Mouse (Mus musculus) forebrain, embryonic 15.5 days (tissue): ENCODE measurements around the gene Pias3. TPM values are rescaled to one million over a fixed set of nuclear protein-coding genes. Genes with fewer than 3 reads are reported as not detected.
"Not testable (repeated sequence)": the region's sequence is repeated elsewhere in the genome, so short reads cannot be mapped to it uniquely, and the experiment has no call there.

Experiments used
- ATAC-seq: fragments of 200-750 bp; cut with Nextera tagmentation; replicated peaks from 2 replicates; pipeline ENCODE4 v1.8.0; 2017; ENCODE audit warnings: mild to moderate bottlenecking, moderate TSS enrichment, moderate library complexity
- H3K27ac ChIP-seq: fragments of 300-500 bp; sonication (generic); replicated peaks from 2 replicates; pipeline ENCODE4 v1.5.1; 2015; ENCODE audit warnings: mild to moderate bottlenecking, inconsistent platforms
- H3K27me3 ChIP-seq: fragments of 300-500 bp; sonication (generic); 2 replicates; pipeline ENCODE4 v1.6.1; 2015; ENCODE audit warnings: inconsistent platforms
- H3K36me3 ChIP-seq: fragments of 300-500 bp; sonication (generic); 2 replicates; pipeline ENCODE4 v1.6.1; 2015; ENCODE audit warnings: mild to moderate bottlenecking, inconsistent platforms
- H3K4me1 ChIP-seq: fragments of 300-500 bp; sonication (generic); 2 replicates; pipeline ENCODE4 v1.6.1; 2015; ENCODE audit warnings: inconsistent platforms
- H3K4me2 ChIP-seq: fragments of 300-500 bp; sonication (generic); replicated peaks from 2 replicates; pipeline ENCODE4 v1.6.1; 2015; ENCODE audit warnings: mild to moderate bottlenecking, inconsistent platforms
- H3K4me3 ChIP-seq: fragments of 300-500 bp; sonication (generic); 2 replicates; pipeline ENCODE4 v1.5.1; 2015; ENCODE audit warnings: mild to moderate bottlenecking, inconsistent platforms
- H3K9ac ChIP-seq: fragments of 300-500 bp; sonication (generic); replicated peaks from 2 replicates; pipeline ENCODE4 v1.6.1; 2015; ENCODE audit warnings: mild to moderate bottlenecking, inconsistent platforms
- H3K9me3 ChIP-seq: fragments of 300-500 bp; sonication (generic); 2 replicates; pipeline ENCODE4 v1.6.1; 2016; ENCODE audit warnings: inconsistent platforms
- WGBS: fragments of 180-500 bp; shearing (Covaris S2); methylation state at CpG from one replicate; pipeline ENCODE4 v1.1.7; 2015; ENCODE audit warnings: mixed read lengths; 5-methylcytosine and 5-hydroxymethylcytosine counted together
- polyA plus RNA-seq: library from polyadenylated mRNA; unstranded; fragments of >200 nt; fragmentation: Nextera tagmentation; extraction: Ambion mirVana; gene quantifications from 2 replicates; pipeline ENCODE4 v1.2.1, GENCODE M21; 2015

The Pias3 gene
- polyA plus RNA-seq, 1 experiment from 2014 or later, result 28.9 TPM

- Histone ChIP-seq H3K4me1 (peaks cover 5% of the 10 kb centered on the region; the same call in 1 of the 2 replicates), H3K4me2 (no peak overlapping the region), H3K4me3 (no peak overlapping the region), H3K9me3 (no peaks in the 10 kb centered on the region), H3K27me3 (no peaks in the 10 kb centered on the region; the same call in 1 of the 2 replicates), H3K36me3 (no peaks in the 10 kb centered on the region), H3K9ac (no peak overlapping the region), H3K27ac (no peak overlapping the region)
- no peak for ATAC-seq
- 80% methylated on average over 4 of the region's 4 CpGs for WGBS
These were observed 22.7 kb upstream of the Pias3 start for GRCm38 (mm10) chr3:96673514-96673913.

DNA sequence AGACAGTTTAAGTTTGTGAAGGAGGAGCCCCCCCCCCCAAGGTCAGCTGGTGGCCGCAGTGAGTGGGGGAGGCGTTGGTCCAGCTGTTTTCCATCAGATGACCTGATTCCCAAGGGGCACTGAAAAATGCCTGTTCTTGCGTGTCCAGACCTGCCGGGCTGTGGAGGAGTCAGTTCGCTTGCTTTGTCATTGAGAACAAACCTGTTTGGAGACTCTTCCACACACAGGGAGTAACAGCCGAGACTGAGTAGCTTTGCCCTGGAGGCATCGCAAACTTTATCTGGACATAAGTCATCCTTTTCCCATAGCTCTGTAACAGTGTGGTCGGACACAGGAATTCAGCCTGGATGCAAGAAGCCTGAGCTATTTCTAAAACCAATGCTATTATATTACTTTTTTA lies 21.7 kb upstream of the Pias3 start:
- Histone ChIP-seq H3K4me3 (no peak overlapping the region), H3K27me3 (no peaks in the 10 kb centered on the region; the same call in 1 of the 2 replicates), H3K9me3 (no peaks in the 10 kb centered on the region), H3K36me3 (no peaks in the 10 kb centered on the region), H3K27ac (no peak overlapping the region), H3K4me1 (peaks cover 5% of the 10 kb centered on the region; the same call in 1 of the 2 replicates), H3K9ac (no peak overlapping the region), H3K4me2 (no peak overlapping the region)
- 80% methylated on average over 8 of the region's 8 CpGs for WGBS
- no peak for ATAC-seq

DNA sequence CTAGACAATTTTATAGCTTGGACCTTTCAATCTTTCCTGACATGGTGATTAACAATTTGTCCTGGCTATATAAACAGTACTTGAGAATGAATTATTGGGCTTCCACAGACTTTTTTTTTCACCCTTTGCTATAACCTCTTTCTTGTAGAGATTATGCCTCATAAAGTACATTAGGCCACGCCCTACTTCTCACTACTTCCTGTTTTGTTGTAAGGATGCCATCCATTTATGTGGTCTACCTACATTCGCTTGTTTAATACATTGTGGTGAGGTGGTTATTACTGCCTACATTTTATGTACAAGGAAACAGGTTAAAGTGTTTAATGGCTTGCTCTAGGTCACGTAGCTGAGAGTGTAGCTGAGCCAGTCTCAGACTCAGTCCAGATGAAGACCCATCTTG lies 21.0 kb upstream of the Pias3 start:
- no peaks in the 10 kb centered on the region; the same call in 1 of the 2 replicates for H3K27me3 ChIP-seq
- H3K27ac ChIP-seq, result no peak overlapping the region
- no peak overlapping the region for H3K4me2 ChIP-seq
- 86% methylated on average over 3 of the region's 3 CpGs for WGBS
- H3K9ac ChIP-seq, result no peak overlapping the region
- H3K9me3 ChIP-seq, result no peaks in the 10 kb centered on the region
- H3K4me3 ChIP-seq, result no peak overlapping the region
- no peak for ATAC-seq
- no peaks in the 10 kb centered on the region for H3K36me3 ChIP-seq
- peaks cover 7% of the 10 kb centered on the region; the same call in 1 of the 2 replicates for H3K4me1 ChIP-seq

DNA sequence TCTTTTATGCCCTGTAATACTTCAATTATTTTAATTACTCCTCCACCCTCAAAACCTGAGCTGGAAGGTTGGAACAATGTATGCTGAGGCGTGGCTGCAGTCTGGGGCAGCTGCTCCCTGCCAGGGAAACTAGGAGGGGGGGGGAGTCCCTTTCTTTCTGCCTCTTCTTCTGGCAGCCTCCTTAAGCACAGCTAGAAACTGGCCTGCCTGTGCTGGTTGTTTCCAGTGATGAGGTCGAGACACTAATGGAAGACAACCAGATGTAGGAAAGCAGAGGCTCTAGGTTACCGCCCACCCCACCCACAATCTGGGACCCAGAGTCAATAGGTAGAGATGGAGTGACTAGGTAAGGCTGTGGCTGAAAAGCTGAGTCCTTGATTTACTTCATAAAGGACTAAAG lies 20.5 kb upstream of the Pias3 start:
- Histone ChIP-seq H3K4me2 (no peak overlapping the region), H3K36me3 (no peaks in the 10 kb centered on the region), H3K9ac (no peak overlapping the region), H3K4me3 (no peak overlapping the region), H3K27me3 (no peaks in the 10 kb centered on the region; the same call in 1 of the 2 replicates), H3K27ac (no peak overlapping the region), H3K9me3 (no peaks in the 10 kb centered on the region), H3K4me1 (peaks cover 6% of the 10 kb centered on the region; the same call in 1 of the 2 replicates)
- 17% methylated on average over 3 of the region's 3 CpGs for WGBS
- no peak for ATAC-seq

GRCm38 (mm10) chr3:96678456-96678855 lies 17.7 kb upstream of the Pias3 start:
- peaks cover 6% of the 10 kb centered on the region; the same call in 1 of the 2 replicates for H3K4me1 ChIP-seq
- no peaks in the 10 kb centered on the region for H3K36me3 ChIP-seq
- H3K9ac ChIP-seq, result no peak overlapping the region
- no peaks in the 10 kb centered on the region for H3K9me3 ChIP-seq
- H3K4me2 ChIP-seq, result no peak overlapping the region
- ATAC-seq, result no peak
- H3K27me3 ChIP-seq, result no peaks in the 10 kb centered on the region
- no peak overlapping the region for H3K4me3 ChIP-seq
- H3K27ac ChIP-seq, result no peak overlapping the region
- 57% methylated on average over 7 of the region's 7 CpGs for WGBS

- no peaks in the 10 kb centered on the region for H3K9me3 ChIP-seq
- H3K9ac ChIP-seq, result no peak overlapping the region
- H3K27me3 ChIP-seq, result no peaks in the 10 kb centered on the region
- H3K36me3 ChIP-seq, result no peaks in the 10 kb centered on the region
- H3K4me2 ChIP-seq, result no peak overlapping the region
- WGBS, result 20% methylated on average over 5 of the region's 5 CpGs
- ATAC-seq, result no peak
- H3K27ac ChIP-seq, result no peak overlapping the region
- H3K4me3 ChIP-seq, result no peak overlapping the region
- peaks cover 6% of the 10 kb centered on the region; the same call in 1 of the 2 replicates for H3K4me1 ChIP-seq
These were observed 17.0 kb upstream of the Pias3 start for GRCm38 (mm10) chr3:96679159-96679674.

- peak overlapping the region; percentile 3; the same call in 1 of the 2 replicates for H3K27ac ChIP-seq
- no peaks in the 10 kb centered on the region for H3K27me3 ChIP-seq
- no peaks in the 10 kb centered on the region for H3K9me3 ChIP-seq
- no peak overlapping the region for H3K4me3 ChIP-seq
- peaks cover 13% of the 10 kb centered on the region; the same call in 1 of the 2 replicates for H3K4me1 ChIP-seq
- 16% methylated on average over 12 of the region's 12 CpGs for WGBS
- H3K36me3 ChIP-seq, result no peaks in the 10 kb centered on the region
- peak; percentile 61 for ATAC-seq
- no peak overlapping the region for H3K9ac ChIP-seq
- no peak overlapping the region for H3K4me2 ChIP-seq
These were observed 15.8 kb upstream of the Pias3 start for GRCm38 (mm10) chr3:96680269-96680956.

DNA sequence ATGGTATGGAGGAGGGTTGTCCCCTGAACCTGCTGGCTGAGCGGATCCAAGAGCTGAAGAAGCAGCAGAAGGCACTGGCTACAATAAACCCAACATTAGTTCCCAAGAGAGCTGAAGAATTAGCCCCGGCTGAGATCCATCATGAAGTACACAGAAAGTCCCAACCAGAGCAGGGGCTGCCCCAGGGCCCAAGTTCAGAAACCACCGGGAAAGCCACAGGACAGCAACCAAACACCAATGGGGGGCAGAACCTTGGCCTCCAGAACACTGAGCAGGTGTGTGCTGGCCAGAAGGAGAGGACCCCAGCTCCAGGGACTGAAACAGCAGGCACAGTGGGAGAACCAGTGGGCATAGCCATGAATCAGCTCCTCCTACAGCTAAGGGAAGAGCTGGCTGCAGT lies 12.7 kb upstream of the Pias3 start:
- no peaks in the 10 kb centered on the region for H3K9me3 ChIP-seq
- no peak overlapping the region for H3K4me2 ChIP-seq
- WGBS, result 89% methylated on average over 3 of the region's 3 CpGs
- H3K9ac ChIP-seq, result no peak overlapping the region
- no peak for ATAC-seq
- H3K27me3 ChIP-seq, result no peaks in the 10 kb centered on the region
- no peaks in the 10 kb centered on the region for H3K36me3 ChIP-seq
- H3K27ac ChIP-seq, result no peak overlapping the region
- H3K4me3 ChIP-seq, result no peak overlapping the region
- H3K4me1 ChIP-seq, result peaks cover 14% of the 10 kb centered on the region; the same call in 1 of the 2 replicates

DNA sequence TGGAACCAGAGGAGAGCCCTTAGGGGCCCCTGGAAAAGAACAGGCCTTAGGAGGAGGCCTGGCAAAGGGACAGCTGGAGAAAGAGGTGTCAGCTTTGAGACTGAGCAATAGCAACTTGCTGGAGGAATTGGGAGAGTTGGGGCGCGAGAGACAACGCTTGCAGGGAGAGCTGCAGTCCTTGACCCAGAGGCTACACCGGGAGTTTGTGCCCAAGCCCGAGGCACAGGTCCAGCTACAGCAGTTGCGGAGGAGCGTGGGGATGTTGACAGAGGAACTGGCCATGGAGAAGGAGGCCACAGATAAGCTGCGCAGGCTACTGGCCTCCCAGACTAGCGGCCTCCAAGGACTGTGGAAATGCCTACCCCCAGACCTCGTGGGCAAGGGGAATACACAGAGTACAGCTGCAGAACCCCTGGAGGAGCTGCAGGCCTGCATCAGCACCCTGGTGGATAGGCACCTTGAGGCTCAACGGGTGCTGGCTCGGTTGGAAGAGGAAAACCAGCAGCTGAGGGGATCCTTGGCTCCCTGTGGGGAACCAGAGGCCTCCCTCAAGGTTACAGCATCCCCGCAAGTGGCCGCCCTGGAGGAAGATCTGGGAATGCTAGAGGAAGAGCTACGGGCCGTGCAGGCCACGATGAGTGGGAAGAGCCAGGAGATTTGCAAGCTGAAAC lies 11.9 kb upstream of the Pias3 start:
- peak overlapping the region; percentile 10; the same call in 1 of the 2 replicates for H3K4me3 ChIP-seq
- peak overlapping the region; percentile 34 for H3K4me2 ChIP-seq
- no peak overlapping the region for H3K27ac ChIP-seq
- 66% methylated on average over 17 of the region's 17 CpGs for WGBS
- H3K36me3 ChIP-seq, result no peaks in the 10 kb centered on the region
- H3K4me1 ChIP-seq, result peaks cover 14% of the 10 kb centered on the region; the same call in 1 of the 2 replicates
- no peaks in the 10 kb centered on the region for H3K27me3 ChIP-seq
- 0 out of 2 replicates have a peak overlapping the region, but pooled peaks have one; percentile 10 for H3K9ac ChIP-seq
- ATAC-seq, result no peak
- H3K9me3 ChIP-seq, result no peaks in the 10 kb centered on the region

DNA sequence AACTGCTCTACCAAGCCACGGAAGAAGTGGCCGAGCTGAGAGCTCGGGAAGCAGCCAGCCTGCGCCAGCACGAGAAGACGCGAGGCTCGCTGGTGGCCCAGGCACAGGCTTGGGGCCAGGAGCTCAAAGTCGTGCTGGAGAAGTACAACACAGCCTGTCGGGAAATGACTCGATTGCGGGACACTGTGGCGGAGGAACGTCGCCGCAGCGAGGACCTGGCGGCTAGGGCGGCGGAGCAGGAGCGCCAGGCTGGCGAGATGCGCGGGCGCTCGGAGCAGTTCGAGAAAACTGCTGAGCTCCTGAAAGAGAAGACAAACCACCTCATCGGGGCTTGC lies 11.4 kb upstream of the Pias3 start:
- no peaks in the 10 kb centered on the region for H3K36me3 ChIP-seq
- peak overlapping the region; percentile 10 for H3K4me3 ChIP-seq
- H3K4me1 ChIP-seq, result peaks cover 14% of the 10 kb centered on the region; the same call in 1 of the 2 replicates
- no peak overlapping the region for H3K27ac ChIP-seq
- WGBS, result 43% methylated on average over 28 of the region's 28 CpGs
- no peaks in the 10 kb centered on the region for H3K27me3 ChIP-seq
- no peaks in the 10 kb centered on the region for H3K9me3 ChIP-seq
- 0 out of 2 replicates have a peak overlapping the region, but pooled peaks have one; percentile 10 for H3K9ac ChIP-seq
- H3K4me2 ChIP-seq, result peak overlapping the region; percentile 34
- no peak for ATAC-seq

DNA sequence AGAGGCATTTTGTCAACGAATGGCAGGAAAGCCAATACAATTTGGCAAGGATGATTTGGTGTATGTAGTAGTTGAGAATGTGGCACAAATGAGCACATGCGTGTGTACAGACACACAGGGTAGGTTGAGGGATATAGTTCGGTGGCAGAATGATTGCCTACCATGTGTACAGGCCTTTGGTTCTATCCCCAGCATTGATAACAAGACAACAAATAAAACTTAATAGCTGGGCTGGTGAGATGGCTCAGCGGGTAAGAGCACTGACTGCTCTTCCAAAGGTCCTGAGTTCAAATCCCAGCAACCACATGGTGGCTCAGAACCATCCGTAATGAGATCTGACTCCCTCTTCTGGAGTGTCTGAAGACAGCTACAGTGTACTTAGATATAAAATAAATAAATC lies 10.1 kb upstream of the Pias3 start:
- H3K4me3 ChIP-seq, H3K9me3 ChIP-seq, H3K27ac ChIP-seq, H3K4me1 ChIP-seq, ATAC-seq, H3K9ac ChIP-seq, H3K27me3 ChIP-seq, H3K4me2 ChIP-seq, H3K36me3 ChIP-seq: not testable (repeated sequence)
- WGBS, result 95% methylated on average over 5 of the region's 5 CpGs

DNA sequence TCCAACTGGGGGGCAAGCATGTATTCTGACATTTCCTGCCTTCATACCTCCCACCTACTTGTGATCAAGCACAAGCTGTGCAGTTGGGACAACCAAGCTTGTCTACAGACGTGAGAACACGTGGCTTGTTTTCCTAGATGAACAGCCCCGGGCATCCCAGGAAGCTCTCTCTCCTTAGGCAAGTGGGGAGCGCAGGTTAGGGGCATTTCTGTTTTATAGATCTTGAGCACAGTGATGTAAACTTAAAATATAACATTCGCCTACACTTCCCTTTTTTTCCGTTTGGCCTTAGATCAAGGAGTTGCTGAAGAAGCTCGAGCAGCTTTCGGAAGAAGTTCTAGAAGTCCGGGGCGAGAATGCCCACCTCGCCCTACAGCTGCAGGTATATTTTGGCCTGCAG lies 7.3 kb upstream of the Pias3 start:
- no peak for ATAC-seq
- Histone ChIP-seq H3K4me2 (no peak overlapping the region), H3K4me3 (no peak overlapping the region), H3K27ac (no peak overlapping the region), H3K4me1 (peaks cover 8% of the 10 kb centered on the region; the same call in 1 of the 2 replicates), H3K9ac (no peak overlapping the region), H3K36me3 (no peaks in the 10 kb centered on the region), H3K27me3 (no peaks in the 10 kb centered on the region), H3K9me3 (no peaks in the 10 kb centered on the region)
- WGBS, result 89% methylated on average over 11 of the region's 11 CpGs
